Mouse (Mus musculus) kidney, postnatal 0 days (tissue): ENCODE measurements around the gene Bves. TPM values are rescaled to one million over a fixed set of nuclear protein-coding genes. Genes with fewer than 3 reads are reported as not detected.

Experiments used
- ATAC-seq: fragments of 200-750 bp; cut with Nextera tagmentation; replicated peaks from 2 replicates; pipeline ENCODE4 v1.8.0; 2017; ENCODE audit warnings: low read depth, moderate number of reproducible peaks, moderate TSS enrichment, moderate library complexity; ENCODE audit not compliant: low FRiP score
- DNase-seq: peaks from one replicate; pipeline ENCODE4 v3.0.0-alpha.2; 2016; ENCODE audit warnings: low spot score
- H3K27ac ChIP-seq: fragments of 300-500 bp; sonication (generic); 2 replicates; pipeline ENCODE4 v1.5.1; 2014; ENCODE audit warnings: mild to moderate bottlenecking
- H3K27me3 ChIP-seq: fragments of 300-500 bp; sonication (generic); 2 replicates; pipeline ENCODE4 v1.6.1; 2014; ENCODE audit warnings: low read length, mixed read lengths; ENCODE audit not compliant: insufficient read depth
- H3K36me3 ChIP-seq: fragments of 300-500 bp; sonication (generic); 2 replicates; pipeline ENCODE4 v1.6.1; 2014; ENCODE audit warnings: low read length, mixed read lengths; ENCODE audit not compliant: insufficient read depth
- H3K4me1 ChIP-seq: fragments of 300-500 bp; sonication (generic); replicated peaks from 2 replicates; pipeline ENCODE4 v1.6.1; 2014; ENCODE audit warnings: antibody characterized with exemption, low read length, mixed read lengths; ENCODE audit not compliant: insufficient read depth
- H3K4me2 ChIP-seq: fragments of 300-500 bp; sonication (generic); 2 replicates; pipeline ENCODE4 v1.6.1; 2014; ENCODE audit warnings: mild to moderate bottlenecking, low read length, moderate library complexity, mixed read lengths
- H3K4me3 ChIP-seq: fragments of 300-500 bp; sonication (generic); replicated peaks from 2 replicates; pipeline ENCODE4 v1.5.1; 2014; ENCODE audit warnings: low read depth, low read length
- H3K9ac ChIP-seq: fragments of 300-500 bp; sonication (generic); 2 replicates; pipeline ENCODE4 v1.6.1; 2014; ENCODE audit warnings: low read depth, low read length
- H3K9me3 ChIP-seq: fragments of 300-500 bp; sonication (generic); replicated peaks from 2 replicates; pipeline ENCODE4 v1.6.1; 2016; ENCODE audit warnings: low read length, inconsistent platforms, mixed read lengths
- CTCF ChIP-seq: IDR thresholded peaks from 2 replicates; pipeline ENCODE4 v1.5.1; 2016; ENCODE audit warnings: antibody characterized with exemption, low read depth, mild to moderate bottlenecking, moderate library complexity
- WGBS: fragments of 180-500 bp; shearing (Covaris S2); extraction: QIAGEN DNeasy Blood & Tissue Kit; methylation state at CpG from one replicate; pipeline ENCODE4 v1.1.7; 2014; 5-methylcytosine and 5-hydroxymethylcytosine counted together
- polyA plus RNA-seq: library from polyadenylated mRNA; unstranded; fragments of >200 nt; fragmentation: Nextera tagmentation; extraction: Ambion mirVana; gene quantifications from 2 replicates; pipeline ENCODE4 v1.2.1, GENCODE M21; 2015

The Bves gene
- polyA plus RNA-seq, 1 experiment from 2014 or later, result 0.93 TPM

DNA sequence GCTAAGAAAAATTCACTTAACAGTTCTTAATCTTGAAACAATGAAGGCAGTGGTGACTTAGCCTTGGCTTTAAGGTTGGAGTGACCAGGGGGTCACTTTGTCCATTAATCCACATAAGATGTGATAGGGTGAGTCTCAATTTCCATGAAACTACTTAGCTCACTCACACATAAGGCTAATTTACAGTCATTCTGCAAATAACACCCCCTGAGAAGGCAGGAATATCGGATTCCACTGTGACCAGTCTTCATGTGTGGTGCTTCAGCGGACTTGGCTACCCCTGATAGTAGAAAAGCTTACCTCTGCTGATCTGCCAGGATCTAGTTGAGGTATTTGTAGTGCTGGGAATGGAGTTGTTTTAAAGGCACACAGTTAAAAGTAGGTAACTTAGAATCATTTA lies 35.0 kb downstream of the Bves start:
- no peak for ATAC-seq
- Histone ChIP-seq H3K4me3 (no peak overlapping the region), H3K4me1 (no peaks in the 10 kb centered on the region), H3K27ac (no peak overlapping the region), H3K4me2 (no peak overlapping the region), H3K27me3 (no peaks in the 10 kb centered on the region), H3K9ac (no peak overlapping the region), H3K36me3 (no peaks in the 10 kb centered on the region), H3K9me3 (no peaks in the 10 kb centered on the region)
- no peak for TF ChIP-seq CTCF
- DNase-seq, result peak; percentile 75
- 40% methylated on average over 2 of the region's 2 CpGs for WGBS

DNA sequence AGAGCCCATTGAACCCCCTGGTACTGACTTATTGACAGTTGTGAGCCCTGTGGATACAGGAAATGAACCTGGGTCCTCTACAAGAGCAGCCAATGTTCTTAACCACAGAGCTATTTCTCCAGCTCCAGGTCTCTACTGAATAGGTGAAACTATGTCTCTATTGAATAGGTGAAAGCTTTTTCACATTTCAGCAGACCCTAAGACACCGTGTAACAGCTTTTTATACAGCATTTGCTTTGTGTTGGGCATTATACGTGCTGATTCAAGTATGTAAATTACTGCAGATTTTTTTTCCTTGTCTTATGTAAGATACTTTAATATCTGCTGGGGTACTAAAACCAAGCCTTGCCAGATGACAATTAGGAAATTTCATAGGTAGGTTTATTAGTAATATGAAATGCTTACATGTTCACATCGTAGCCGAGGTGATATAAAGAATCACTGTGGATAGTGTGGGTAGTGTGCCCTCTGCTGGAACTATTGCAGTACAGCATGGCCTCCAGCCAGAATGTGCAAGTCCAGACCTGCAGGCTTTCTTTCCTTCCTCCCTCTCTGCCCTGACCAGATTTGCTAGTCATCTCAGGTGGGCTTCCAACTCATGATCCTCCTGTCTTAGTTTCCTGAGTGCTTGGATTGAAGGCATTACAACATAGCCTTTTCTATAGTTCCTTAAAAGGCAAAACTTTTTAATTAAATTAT lies 37.6 kb downstream of the Bves start:
- Histone ChIP-seq H3K4me3 (no peak overlapping the region), H3K27ac (no peak overlapping the region), H3K4me2 (no peak overlapping the region), H3K9ac (no peak overlapping the region), H3K27me3 (no peaks in the 10 kb centered on the region), H3K9me3 (no peaks in the 10 kb centered on the region), H3K4me1 (no peaks in the 10 kb centered on the region), H3K36me3 (no peaks in the 10 kb centered on the region)
- WGBS, result 45% methylated on average over 4 of the region's 4 CpGs
- TF ChIP-seq CTCF, result peak; percentile 85
- ATAC-seq, result peak; percentile 63; the same call in 1 of the 2 replicates
- DNase-seq, result peak; percentile 83

DNA sequence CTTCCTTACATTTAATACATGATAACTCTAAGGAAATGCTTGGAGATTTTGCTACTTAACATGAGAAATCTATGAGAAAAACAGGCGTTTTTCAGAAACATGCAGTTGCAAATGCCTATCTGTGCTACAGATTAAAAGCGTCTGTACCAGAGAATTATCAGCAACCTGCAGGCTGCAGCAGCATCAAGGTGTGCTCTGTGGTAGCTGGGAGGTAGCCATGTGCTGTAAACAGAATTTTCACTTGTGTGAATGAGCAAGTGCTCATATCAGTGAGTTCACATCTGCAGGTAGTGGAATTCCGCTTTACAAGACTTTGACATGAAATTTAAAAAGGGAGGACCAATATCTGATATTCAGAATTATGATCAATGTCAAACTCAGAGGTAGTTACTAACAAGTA lies 42.7 kb downstream of the Bves start:
- TF ChIP-seq CTCF, result no peak
- Histone ChIP-seq H3K4me3 (no peak overlapping the region), H3K9me3 (no peaks in the 10 kb centered on the region), H3K36me3 (no peaks in the 10 kb centered on the region), H3K9ac (no peak overlapping the region), H3K27me3 (no peaks in the 10 kb centered on the region), H3K4me1 (no peaks in the 10 kb centered on the region), H3K4me2 (no peak overlapping the region), H3K27ac (no peak overlapping the region)
- 88% methylated on average over 3 of the region's 3 CpGs for WGBS
- ATAC-seq (no peak), DNase-seq (no peak)

DNA sequence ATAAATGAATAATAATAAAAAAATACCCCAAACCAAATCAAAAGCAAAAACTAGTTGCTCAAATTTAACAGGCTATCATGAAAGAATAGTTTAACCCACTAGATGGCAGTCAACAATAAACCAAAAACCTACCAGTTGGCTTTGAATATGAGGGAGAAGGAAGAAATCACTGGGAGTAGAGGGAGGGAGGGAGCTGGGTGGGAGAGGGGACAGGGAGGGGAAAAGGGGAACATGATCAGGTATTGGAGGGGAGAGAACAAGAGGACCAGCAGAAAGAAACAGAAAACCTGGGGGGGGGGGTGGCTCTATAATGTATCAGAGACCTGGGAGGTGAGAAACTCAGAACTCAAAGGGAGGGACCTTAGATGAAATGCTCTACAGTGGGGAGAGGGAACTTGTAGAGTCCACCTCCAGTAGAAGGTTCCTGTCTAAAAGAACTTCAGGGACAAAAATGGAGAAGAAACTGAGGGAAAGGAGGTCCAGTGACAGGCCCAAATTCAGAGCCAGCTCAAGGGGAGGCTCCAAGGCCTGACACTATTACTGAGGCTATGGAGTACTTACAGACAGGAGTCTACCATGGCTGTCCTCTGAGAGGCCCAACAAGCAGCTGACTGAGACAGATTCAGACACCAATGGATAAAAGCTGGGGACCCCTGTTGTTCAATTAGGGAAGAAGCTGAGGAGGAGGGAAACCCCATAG lies 46.5 kb downstream of the Bves start:
- no peaks in the 10 kb centered on the region for H3K36me3 ChIP-seq
- no peaks in the 10 kb centered on the region for H3K4me1 ChIP-seq
- TF ChIP-seq CTCF, result peak; percentile 63
- no peaks in the 10 kb centered on the region for H3K27me3 ChIP-seq
- no peak overlapping the region for H3K4me2 ChIP-seq
- peak; percentile 64 for DNase-seq
- H3K9ac ChIP-seq, result no peak overlapping the region
- no peak overlapping the region for H3K4me3 ChIP-seq
- no peak for ATAC-seq
- no peak overlapping the region for H3K27ac ChIP-seq
- H3K9me3 ChIP-seq, result no peaks in the 10 kb centered on the region

DNA sequence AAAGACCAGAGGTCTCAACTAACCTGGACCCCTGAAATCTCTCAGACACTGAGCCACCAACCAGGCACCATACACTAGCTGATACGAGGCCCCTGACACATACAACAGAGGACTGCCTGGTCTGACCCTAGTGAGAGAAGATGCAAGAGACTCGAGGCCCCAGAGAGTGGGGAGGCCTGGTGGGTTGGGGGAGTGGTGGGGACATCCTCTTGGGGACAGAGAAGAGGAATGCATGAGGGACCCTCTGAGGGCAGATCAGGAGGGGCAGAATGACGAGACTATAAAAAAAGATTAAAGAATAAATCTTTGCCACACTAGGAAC lies 47.0 kb downstream of the Bves start:
- no peak overlapping the region for H3K9ac ChIP-seq
- H3K27ac ChIP-seq, result no peak overlapping the region
- DNase-seq (no peak), ATAC-seq (no peak)
- no peaks in the 10 kb centered on the region for H3K36me3 ChIP-seq
- 45% methylated on average over 3 of the region's 3 CpGs for WGBS
- no peak overlapping the region for H3K4me3 ChIP-seq
- TF ChIP-seq CTCF, result no peak
- no peak overlapping the region for H3K4me2 ChIP-seq
- H3K4me1 ChIP-seq, result no peaks in the 10 kb centered on the region
- no peaks in the 10 kb centered on the region for H3K9me3 ChIP-seq
- H3K27me3 ChIP-seq, result no peaks in the 10 kb centered on the region

DNA sequence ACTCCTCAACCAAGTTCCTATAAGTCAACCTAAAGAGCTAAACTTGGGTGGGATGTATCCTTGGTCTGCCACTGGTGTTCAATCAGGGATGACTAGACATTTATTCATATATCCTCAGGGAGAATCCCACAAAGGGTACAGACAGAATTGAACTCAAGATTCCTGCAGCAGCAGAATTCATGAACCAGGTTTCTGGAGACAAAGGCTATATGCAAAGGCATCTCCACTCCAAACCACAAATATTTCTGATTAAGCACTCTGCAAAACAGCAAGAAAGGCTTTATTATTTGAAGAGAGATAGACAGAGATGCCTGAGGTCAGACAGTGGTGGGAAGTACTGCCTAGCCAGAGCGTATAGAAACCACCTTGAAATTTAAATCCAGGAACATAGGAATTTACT lies 62.6 kb downstream of the Bves start:
- no peaks in the 10 kb centered on the region for H3K27me3 ChIP-seq
- ATAC-seq, result no peak
- no peaks in the 10 kb centered on the region for H3K36me3 ChIP-seq
- no peak overlapping the region for H3K4me2 ChIP-seq
- 83% methylated on average over 1 of the region's 1 CpGs for WGBS
- H3K9ac ChIP-seq, result no peak overlapping the region
- no peak for DNase-seq
- H3K27ac ChIP-seq, result no peak overlapping the region
- no peak overlapping the region for H3K4me3 ChIP-seq
- H3K9me3 ChIP-seq, result no peaks in the 10 kb centered on the region
- H3K4me1 ChIP-seq, result no peaks in the 10 kb centered on the region
- no peak for TF ChIP-seq CTCF
